Mouse (Mus musculus) c-Kit-negative CD71-positive TER-119-positive erythroid progenitor cells, embryonic 14.5 days (primary cell): ENCODE data around the gene Tbc1d1.
"Not testable (repeated sequence)": the region's sequence is repeated elsewhere in the genome, so short reads cannot be mapped to it uniquely, and the experiment has no call there.

Source experiments
- DNase-seq: peaks from one replicate; pipeline ENCODE4 v3.0.0-alpha.2; 2013; ENCODE audit warnings: low read depth, low spot score

Tbc1d1 gene

DNA sequence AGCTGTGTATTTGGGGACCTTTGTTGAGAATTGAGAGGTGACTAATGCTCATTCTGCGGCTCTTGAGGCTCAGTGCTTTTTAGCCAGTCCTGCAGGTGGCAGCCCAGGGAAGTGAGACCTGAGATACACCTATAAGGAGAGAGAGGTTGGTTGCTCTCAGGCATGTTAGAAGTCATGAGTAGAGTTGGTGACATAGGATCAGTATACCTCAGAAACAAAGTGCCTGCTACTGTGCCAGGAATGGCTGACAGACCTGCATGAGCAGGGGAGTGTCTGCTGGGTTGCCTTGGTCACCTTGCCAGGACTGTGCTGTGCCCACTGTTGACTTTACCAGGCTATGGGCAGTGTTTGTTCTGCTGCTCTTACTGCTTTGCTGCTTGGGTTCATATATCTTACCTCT, 157.4 kb downstream of the Tbc1d1 start:
- DNase-seq, result no peak

DNA sequence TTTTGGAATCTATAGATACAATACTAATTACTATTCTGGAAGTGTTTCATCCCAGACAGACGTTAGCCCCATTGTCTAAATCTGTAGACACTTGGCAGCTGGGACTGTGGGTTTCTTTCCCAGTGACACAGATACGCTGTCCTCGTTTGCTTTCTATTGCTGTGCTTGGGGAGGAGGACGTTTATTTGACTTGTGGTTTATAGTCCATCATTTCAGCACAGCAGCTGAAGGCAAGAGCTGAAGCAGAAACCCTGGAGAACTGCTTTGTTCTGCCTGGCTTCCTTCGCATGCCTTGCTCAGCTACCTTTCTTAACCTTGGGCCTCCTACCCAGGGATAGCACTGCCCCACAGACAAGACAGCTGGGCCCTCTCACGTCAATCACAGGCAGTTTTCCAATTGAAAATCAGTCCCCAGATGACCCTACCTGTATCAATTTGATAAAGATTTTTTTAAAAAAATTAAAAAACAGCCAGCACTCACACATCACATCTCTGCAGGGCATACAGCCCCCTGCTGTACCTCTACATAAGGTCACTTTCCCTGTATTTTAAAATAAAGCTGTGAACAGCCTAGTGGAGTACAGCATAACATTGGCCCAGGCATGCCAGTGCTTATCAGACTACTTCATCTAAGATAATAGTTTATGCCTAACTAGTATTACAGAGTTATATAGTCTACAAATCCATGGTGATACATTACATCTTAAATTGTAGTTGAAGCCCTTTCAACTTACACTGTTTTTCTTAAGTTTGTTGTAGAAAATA, 158.4 kb downstream of the Tbc1d1 start:
- DNase-seq, result no peak

DNA sequence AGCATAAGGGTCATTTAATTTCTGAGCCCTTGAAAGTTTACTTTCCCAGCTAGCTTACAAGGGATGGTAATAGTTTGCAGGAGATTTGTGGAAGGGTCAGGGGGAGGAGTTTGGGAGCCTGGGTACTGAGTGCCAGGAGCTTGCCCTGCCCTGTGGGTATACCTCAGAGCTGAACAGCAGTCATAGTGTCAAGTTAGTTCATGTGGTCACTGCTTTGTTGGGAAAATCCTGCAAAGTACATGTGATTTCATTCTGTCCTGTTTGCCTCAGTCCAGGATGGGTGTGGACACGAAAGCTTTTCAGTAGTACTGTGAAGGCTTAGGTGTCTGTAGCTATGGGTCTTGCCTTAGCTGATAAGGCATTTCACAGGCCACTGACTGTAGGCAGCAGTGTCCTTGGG, 159.0 kb downstream of the Tbc1d1 start:
- no peak for DNase-seq

DNA sequence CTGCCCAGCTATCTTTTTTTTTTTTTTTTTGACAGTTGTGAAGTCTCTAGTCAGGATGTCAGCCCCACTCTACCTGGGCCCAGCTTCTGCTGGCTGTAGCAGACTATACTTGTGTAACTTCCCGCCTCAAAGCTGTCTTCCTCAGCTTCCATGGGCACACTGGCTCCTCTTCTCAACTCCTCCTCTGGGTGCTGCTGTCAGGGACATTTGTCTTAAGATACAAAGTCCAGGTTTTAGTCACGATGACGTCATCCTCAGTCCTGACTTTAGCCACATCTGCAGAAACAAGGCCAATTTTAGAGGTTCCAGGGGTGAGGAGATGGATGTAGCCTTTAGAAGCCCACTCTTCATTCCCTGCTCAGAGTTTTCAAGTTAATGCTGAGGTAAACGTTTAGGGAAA, 167.2 kb downstream of the Tbc1d1 start:
- no peak for DNase-seq

DNA sequence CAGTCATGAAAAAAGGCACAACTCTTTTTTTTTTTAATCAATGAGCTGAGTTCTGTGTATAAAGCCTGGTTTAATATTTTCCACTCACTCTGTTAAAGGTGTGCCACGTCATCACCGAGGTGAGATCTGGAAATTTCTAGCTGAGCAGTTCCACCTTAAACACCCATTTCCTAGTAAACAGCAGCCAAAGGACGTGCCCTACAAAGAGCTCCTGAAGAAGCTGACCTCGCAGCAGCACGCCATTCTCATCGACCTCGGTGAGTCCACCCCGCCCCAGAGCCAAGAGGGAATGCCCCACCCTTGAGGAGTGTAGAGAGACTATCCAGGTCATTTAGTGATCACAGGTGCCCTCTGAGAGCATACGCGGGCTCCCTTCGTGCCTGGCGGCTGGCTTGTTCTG, 168.2 kb downstream of the Tbc1d1 start:
- no peak for DNase-seq

DNA sequence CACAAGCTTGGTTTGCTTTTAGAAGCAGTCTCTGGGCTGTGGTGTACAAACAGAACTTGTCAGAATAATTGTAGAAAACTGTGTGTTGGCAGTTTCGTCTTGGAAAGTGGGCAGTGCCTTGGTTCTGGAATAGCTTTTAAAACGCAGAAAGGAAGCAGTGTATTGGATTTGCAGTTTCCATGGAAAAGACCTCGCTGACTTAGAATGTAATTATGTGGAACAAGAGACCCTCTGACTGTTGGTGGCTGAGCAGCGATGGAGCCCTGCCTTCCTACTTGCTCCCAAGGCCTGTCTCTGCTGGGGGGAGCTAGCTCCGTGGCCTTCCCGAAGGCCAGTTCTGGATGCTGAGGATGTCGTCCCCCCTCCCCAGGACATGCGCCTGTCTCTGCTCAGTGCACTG, 168.8 kb downstream of the Tbc1d1 start:
- DNase-seq, result no peak

DNA sequence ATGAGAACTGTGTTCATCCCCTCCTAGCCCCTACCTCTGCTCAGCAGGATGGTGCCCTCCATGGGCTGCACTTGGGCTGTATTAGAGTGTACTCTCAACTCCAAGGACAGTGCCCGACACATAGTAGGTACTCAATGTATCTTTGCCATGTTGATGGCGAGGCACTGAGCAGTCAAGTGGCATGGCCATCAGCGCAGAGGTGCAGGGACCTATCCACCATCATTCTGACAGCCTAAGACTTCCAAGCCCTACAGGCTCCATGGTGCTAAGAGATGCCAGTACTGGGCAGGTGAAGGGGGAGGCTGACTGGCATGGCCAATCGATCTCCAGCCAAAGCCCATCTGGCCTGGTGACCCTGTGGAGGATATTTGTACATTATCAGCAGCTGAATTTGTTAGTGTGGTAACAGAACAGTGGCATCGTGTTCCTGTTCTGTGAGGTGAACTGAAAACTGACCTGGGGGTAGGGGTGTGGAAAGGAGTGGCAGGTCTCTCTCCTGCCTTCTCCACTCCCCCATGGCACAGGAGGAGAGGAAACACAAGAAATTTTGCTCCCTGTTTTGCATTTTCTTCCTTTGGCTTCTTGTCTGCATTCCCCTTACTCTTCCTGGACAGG, 169.7 kb downstream of the Tbc1d1 start:
- DNase-seq, result no peak

DNA sequence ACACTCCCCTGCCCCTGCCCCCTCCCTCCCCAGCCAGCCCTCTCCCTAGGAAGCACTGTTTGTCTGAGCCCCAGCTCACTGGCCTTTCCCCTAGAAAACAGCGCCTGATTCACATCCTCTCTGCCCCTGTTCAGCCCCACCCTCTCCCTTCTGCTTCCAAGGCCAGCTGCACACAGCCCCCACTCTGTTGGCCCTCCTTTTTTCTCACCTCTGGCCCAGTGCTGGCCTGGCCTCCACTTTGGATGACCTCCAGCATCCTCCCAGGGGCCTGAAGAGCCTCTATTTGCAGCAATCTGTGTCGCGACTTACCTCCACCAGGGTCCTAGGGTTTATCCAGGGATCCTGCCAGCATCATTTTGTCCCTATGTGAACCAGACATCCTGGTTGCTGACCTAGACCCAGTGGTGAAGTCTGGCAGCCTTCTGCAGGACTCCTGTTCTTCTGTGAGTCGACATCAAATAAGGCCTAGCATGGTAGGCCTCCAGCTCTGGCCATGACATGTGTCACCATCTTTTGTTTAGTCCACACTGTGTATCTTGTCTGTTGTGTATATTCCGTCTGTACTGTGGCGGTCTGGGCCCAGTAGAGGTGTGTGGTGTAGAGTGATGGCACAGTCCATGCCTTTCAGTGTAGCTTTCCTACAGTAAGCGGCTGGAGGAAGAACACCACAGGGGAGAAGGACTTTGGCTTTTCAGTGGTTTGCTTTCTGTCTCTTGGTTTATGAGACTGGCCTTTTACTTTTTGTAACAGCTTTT, 170.5 kb downstream of the Tbc1d1 start:
- no peak for DNase-seq

DNA sequence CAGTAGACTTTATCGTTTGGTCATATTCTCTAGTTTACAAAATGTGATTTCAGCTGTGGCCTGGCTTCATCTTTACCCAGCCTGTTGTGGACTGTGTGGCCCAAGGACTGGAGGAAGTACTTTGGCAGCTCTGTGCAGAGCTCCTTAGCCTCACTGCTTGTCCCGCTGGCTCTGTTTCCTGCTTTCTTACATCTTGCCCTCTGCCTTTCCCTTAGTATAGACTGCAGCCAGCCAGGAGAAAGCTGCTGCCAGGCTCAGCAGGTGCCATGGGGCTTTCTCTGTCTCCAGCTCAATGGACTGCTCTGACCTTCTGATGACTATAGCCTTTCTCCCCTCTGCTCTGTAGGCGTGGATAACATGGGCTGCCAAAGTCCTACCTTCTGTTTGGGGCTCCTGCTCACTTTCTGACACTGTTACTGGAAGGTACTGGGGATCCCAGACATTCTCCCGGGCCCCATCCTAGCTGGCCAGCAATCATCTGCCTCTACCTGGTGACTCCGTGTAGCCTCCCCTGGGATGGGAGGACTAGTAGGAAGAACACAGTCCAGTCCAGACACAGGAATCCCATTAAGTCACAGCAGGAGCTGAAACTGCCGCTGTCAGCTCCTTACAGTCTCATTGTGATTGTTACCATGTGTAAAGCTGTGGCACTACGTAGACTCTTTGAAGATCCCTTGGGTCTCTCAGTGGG, 171.3 kb downstream of the Tbc1d1 start:
- no peak for DNase-seq

DNA sequence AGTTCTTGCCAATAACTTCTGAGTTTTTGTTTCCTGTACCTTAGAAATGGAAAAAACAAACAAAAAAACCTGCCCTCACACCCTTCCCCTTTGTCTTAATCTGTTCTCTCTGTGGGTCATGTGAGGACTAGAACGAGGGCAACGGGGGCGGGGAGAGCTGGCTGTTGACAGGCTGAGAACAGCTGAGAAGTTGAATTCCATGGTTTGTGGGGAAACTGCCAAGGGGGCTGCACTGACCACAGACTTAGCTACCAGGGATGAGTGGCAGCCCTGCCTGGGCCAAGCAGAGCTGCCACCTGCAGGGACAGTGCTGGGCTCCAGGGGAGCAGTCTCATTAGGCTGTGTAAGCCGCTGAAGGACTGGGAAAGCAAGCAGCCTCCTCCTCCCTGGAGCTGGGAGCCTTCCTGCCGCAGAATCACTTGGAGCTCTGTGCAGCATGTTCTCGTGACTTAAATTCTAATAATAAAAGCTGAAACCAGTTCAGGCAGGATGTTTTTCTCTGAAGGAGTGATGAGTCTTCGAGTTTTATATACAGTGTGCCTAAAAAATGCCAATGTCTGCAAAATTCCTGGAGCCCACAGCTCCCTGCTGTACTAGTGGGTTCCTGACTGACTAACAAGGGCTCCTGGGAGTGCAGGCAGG, 180.8 kb downstream of the Tbc1d1 start:
- DNase-seq, result no peak

DNA sequence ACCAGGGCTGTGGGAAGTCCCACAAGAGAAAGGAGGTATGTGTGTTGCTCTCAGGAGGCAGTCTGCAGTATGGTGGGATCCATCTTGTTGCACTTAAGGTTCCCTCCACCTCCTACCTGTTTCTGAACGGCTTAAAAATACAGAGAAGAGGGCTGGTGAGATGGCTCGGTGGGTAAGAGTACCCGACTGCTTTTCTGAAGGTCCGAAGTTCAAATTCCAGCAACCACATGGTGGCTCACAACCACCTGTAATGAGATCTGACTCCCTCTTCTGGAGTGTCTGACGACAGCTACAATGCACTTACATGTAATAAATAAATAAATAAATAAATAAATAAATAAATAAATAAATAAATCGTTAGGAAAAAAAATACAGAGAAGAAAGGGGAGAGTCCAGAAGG, 182.7 kb downstream of the Tbc1d1 start:
- DNase-seq, result not testable (repeated sequence)

DNA sequence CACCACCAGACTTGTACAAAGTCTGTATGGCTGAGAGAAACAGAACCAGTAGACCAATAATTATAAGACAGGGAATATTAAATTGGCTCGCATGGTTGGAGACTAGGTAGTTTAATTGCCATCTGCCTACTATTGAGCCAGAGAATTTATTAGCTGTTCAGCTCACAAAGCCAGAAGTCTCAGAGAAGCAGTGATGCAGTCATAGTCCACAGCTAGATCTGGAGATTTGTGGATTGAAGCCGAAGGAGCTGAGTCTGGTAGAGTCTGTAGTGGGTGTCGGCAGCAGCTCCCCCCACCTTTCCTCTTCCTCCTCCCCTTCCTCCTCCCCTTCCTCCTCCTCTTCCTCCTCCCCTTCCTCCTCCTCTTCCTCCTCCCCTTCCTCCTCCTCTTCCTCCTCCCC, 184.3 kb downstream of the Tbc1d1 start:
- DNase-seq, result no peak

DNA sequence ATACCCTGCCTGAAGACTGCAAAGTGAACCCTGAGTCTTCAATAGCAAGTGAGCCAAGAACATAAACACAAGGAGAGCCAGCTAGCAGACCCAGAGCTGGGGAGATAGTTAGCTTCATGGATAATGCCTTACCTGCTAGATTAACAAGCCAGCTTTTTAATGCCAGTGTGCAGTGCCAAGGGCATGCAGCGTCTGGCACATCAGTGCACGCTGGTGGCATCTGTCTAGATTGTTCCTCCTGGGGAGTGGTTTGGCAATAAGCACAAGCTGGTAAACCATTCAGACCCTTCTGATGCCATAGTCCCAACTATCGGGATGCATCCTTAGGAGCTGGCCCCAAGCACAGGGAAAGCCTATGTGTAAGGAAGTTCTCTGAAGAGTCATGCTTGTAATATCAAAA, 185.6 kb downstream of the Tbc1d1 start:
- DNase-seq, result no peak

DNA sequence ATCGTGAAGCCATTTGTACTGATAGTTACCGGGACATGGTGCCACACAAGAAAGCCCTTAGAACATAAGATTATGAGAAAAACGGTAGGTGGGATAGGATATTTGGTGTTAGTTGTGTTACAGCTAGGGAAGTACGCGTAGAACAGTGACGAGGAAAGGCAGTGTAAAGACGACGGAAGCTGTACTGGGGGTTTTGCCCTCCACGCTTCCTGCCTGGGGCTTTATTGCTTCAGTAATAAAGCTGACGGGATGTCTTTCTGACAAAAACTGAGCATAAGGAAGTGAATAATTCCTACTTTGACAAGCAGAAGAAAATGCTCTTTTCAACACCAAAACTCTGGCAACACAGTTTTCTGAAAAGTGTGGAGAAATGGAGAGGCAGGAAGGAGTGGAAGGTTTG, 186.0 kb downstream of the Tbc1d1 start:
- DNase-seq, result no peak

DNA sequence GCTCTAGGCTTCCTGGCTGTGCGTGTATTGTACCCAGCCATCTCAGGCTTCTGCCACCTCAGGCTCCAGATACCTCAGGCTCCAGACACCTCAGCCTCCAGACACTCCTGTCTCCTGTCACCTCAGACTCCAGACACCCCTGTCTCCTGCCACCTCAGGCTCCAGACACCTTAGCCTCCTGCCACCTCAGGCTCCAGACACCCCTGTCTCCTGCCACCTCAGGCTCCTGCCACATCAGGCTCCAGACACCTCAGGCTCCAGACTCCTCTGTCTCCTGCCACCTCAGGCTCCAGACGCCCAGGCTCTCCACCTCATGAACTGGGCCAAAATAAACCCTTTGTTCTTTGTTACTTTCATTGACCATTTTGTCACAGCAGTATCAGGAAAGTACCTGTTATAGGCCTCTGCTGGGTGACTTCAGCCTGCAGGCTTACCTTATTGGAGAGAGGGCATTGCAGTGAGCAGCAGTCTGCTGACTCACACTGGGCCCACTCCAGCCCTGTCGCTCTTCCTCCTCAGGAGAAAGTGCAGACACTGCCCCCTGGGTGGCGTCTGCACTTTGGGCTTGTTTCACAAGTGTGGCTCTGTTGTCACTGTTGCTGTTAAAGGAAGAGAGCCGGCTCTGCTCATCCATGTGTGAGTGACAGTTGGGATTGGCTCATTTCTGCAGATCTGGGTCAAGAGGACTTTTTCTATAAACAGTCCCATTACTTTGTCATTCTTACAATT, 188.0 kb downstream of the Tbc1d1 start:
- DNase-seq, result no peak

DNA sequence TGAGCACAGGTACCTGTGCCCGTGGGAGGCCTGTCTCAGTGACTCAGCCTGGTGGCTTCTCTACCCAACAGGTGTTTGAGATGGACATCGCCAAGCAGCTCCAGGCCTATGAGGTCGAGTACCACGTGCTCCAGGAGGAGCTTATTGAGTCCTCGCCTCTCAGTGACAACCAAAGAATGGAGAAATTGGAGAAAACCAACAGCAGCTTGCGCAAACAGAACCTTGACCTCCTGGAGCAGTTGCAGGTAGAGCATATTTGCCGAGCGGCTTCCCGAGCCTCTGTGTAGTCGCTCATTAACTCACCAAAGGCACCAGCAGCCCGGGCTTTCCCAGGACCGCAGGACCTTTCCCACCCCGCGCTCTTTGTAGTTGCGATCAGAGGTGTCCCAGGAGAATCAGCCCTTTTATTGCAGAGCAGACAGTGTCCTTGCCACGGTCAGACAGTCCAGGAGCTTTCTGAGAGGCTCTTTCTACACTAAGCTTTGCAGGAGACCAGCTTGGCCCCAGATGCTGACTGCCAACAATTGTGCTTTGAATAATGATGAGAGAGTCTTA, 189.2 kb downstream of the Tbc1d1 start:
- DNase-seq, result no peak

DNA sequence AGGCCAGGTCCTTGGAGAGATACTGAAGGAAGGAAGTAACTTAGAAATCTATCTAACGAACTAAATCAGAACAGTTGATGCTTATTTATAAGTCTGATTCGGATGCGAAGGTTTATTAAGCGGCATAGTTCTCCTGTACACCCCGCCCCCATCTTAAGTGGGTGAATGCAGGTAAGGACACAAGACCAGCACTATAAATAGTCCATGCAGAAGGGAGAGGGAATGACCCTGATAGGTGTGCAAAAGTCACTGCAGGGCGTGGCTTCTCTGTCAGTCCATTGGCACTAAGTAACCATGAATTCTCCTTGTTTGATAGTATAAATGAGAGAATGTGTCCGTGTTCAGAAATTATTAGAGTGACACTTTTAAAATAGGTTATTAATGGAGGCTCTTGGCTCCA, 189.7 kb downstream of the Tbc1d1 start:
- DNase-seq, result no peak

DNA sequence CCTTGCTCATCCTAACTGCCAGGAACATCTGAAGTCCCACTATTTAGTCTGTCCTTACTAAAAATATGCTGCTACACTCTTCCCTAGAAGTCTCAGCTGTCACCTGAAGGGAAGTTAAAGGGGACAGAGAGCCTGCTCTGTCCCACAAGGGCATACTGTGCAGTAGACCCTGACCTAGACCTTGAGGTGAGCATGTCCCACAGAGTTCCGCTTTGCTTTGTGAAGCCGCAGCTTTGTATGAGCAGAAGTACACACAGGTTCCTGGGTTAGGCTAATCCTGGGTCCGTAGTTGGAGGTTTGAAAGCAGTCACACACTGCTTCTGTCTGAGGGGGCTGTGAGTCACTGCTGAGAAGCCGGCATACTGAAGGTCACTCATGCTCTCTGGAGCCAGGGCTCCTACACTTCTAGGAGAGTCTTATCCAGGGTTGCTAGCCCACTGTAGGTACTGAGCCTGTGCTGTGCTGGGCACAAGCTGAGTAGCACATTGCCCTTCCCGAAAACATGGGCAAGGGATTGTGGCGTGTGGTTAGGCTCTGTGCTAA, 190.3 kb downstream of the Tbc1d1 start:
- no peak for DNase-seq

DNA sequence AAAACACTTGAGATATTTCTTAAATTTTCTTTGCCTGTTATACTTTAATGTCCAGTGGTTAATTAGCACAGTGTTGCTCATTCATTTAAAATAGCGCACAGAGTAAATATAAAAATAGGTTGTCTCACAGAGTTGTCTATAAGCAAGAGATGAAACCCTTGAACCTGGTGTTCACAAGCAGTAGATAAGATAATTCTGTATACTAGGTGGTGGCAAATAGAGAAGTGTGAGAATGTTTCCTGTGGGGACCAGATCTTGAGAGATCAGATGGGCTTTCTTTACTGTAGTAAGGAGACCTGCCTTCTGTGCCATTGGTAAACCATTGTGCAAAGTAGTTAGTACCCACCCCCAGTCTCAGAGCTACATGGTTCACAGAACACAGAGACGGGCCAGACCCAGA, 192.1 kb downstream of the Tbc1d1 start:
- no peak for DNase-seq

DNA sequence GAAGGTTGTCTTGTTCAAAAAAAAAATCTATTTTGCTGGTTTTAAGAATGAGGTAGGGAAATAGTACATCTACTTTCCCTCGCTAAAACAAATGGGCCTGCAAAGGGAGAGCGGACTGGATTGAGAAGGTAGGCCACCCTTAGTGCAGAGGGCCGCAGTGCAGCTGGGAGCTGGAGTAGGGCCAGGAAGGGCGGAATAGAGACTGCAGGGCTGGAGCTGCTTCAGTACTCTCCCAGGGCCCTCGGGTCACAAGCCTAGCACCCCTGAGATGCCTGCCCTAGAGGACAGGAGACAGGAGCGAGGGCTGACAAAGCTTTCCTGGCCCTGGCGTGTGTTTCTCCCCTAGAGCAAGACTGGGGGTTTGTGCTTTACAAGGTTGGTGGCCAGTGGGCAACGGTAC, 192.7 kb downstream of the Tbc1d1 start:
- no peak for DNase-seq

DNA sequence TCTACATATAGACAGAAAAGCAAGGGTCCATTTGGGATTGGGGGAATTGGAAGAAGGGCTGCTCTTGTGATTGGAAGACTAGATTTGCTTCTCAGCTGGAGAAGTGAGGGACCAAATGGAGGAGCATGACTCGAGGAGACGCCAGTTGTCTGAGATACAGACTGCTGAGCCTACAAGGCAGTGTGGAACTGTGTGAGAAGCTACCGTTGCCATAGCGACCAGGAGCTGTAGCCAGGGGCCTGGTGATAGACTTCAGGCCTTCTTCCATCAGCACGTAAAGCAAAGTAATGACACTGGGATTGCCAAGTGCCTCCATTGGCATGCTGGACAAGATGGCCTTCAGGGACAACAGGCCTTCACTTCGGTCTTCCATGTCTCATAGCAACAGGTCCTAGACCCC, 195.9 kb downstream of the Tbc1d1 start:
- DNase-seq, result no peak
